Mouse (Mus musculus): Measurements from ENCODE around the gene Samd4. TPM values are rescaled to one million over a fixed set of nuclear protein-coding genes. Genes with fewer than 3 reads are reported as not detected.

Gene Samd4
- 12.9 TPM for polyA plus RNA-seq (2015; fragmentation: Illumina TruSeq; extraction: RNeasy Lipid Tissue Mini Kit (QIAGEN cat#74804); ENCODE audit: low read depth, low replicate concordance)

DNA sequence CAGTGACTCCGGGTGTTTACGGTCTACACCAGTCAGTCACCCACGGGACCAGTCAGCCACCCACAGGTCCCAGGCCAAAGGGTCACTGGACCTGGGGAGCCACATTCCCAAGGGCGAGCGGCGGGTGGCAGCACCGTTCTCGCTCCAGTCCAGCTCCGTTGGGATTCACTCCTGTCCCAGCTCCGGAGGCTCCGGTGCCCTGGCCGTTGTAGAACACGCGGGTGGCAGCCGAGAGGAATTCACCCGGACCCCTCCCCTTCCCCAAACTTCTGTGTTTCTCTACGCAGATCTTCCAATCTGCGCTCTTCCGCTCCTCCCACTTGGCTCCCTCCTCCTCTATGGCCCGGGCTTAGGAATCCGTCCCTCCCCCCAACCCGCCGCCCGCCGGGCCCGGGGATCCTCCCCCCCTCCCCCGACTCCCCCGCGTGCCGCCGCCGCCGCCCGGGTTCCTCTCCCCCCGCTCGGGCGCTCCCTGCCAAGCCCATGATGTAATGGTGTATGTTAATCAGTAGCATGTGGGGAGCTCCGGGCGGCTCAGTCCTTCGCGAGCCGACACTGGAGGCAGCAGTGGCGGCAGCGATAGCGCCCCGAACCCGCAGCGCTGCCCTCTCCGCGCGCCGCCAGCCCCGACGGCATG is at the start of gene Samd4:
Gene Samd4, plus strand, starts transcription at position 424 of the 637 bp plus-strand sequence.

Other genes with a start within 250 kb of the Samd4 start
- gene Cdkn3, start 122.3 kb upstream of the Samd4 start, polyA plus RNA-seq (2015; fragmentation: Illumina TruSeq; extraction: RNeasy Lipid Tissue Mini Kit (QIAGEN cat#74804); ENCODE audit: low read depth, low replicate concordance) = 0.91 TPM
- gene Cnih1, start 94.4 kb upstream of the Samd4 start, polyA plus RNA-seq (2015; fragmentation: Illumina TruSeq; extraction: RNeasy Lipid Tissue Mini Kit (QIAGEN cat#74804); ENCODE audit: low read depth, low replicate concordance) = 170 TPM
- gene Gmfb, start 60.6 kb upstream of the Samd4 start, polyA plus RNA-seq (2015; fragmentation: Illumina TruSeq; extraction: RNeasy Lipid Tissue Mini Kit (QIAGEN cat#74804); ENCODE audit: low read depth, low replicate concordance) = 162 TPM
- 51.0 TPM for gene Cgrrf1, start 50.7 kb upstream of the Samd4 start, polyA plus RNA-seq (2015; fragmentation: Illumina TruSeq; extraction: RNeasy Lipid Tissue Mini Kit (QIAGEN cat#74804); ENCODE audit: low read depth, low replicate concordance)

Measured in brain, adult 10 weeks (tissue).